Mouse (Mus musculus) left cerebral cortex, adult 8-10 months (tissue): ENCODE results near the gene Ttc41. TPM values are rescaled to one million over a fixed set of nuclear protein-coding genes. Genes with fewer than 3 reads are reported as not detected.

ENCODE experiments used
- DNase-seq, 2 experiments: peaks; one replicate each; pipeline ENCODE4 v3.0.0; 2022; ENCODE audit warnings: low spot score in 2 of 2
- microRNA-seq, 2 experiments: library from miRNA; unstranded; fragments of <30 nt; microRNA quantifications; one replicate each; pipeline ENCODE4 v1.2.0; 2022
- total RNA-seq, 4 experiments: library from RNA; stranded (reverse); gene quantifications; 2 replicates each; pipeline ENCODE4 v1.2.4; 2022

Ttc41 gene
- total RNA-seq, 4 experiments from 2014 or later, result 1.1 to 2.6 (median 1.8) TPM

DNA sequence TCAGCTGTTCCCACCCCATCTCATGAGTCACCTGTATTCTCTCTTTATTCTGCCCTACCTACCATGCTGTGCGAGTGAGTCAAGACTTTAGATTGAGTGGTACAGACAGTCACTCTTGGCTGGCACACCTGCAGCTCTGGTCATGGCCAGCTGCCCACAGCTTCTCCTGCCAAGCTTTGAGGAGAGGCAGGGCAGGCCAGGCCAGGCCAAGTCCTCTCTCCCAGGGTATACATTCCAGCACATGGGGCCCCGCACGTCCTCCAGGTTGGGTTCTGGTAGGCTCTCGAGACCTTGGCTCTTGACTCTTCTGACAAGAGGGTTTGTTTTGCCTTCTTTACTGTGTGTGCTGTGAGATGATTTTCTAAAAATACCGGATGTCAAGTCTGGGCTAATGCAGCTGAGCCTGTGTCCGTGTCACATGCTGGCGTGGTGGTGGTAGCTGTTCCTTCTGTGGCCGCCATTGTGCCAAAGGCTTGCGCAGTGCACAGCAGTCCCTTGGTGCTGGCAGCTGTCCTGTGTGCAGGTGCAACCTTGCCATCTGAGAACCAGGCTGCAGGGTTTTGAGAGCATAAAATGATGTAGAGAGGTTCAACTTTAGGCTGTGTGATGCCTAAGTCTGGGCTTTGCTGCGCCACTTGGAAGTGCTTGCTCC is 120.4 kb downstream of the Ttc41 start:
- no peak for DNase-seq

Small RNA genes within 50 kb of the gene (microRNA-seq; reads per million reads assigned to microRNA genes)
- 0.63 to 2.6 reads per million in 2 experiments for gene Gm25745

Other genes starting within 250 kb of the Ttc41 start
- 10 to 100 TPM; 26.7 to 30.5 (median 29.9) TPM for gene Syn3, start 206.9 kb upstream of the Ttc41 start, total RNA-seq
- gene Hsp90b1, start 302 bp upstream of the Ttc41 start, total RNA-seq, result 100 to 1,000 TPM; 269 to 329 (median 300) TPM
- 10 to 100 TPM; 13.9 to 25.5 (median 20.2) TPM for gene Gm49358, start 58.2 kb downstream of the Ttc41 start, total RNA-seq
- gene Nt5dc3, start 73.2 kb downstream of the Ttc41 start, total RNA-seq, result 10 to 100 TPM; 62.2 to 70.5 (median 66.3) TPM